Mouse (Mus musculus) embryo, embryonic 10.5 days (tissue): ENCODE measurements around the gene Sytl1.

Experiments used
- DNase-seq: peaks from one replicate; pipeline ENCODE4 v3.0.0-alpha.2; 2015; ENCODE audit warnings: low spot score

The Sytl1 gene

DNA sequence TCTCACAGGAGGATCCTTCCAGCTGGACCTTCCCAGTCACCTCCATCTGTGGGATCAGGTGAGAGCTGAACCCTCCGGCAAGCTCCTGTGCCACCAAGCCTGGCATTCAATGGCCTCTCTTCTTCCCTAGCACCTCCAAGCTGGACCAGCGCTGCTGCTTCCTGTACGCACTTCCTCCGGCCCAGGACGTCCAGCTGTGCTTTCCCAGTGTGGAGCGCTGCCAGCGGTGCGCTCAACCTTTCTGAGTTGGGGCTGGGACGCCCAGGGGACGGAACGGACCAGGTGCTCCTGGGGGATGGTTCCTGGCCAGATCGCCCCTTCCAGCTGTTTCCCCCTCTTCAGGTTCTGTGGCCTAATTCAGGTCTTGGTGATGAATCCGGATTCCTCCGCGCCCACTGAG, 15.8 kb downstream of the Sytl1 start:
- DNase-seq = no peak

DNA sequence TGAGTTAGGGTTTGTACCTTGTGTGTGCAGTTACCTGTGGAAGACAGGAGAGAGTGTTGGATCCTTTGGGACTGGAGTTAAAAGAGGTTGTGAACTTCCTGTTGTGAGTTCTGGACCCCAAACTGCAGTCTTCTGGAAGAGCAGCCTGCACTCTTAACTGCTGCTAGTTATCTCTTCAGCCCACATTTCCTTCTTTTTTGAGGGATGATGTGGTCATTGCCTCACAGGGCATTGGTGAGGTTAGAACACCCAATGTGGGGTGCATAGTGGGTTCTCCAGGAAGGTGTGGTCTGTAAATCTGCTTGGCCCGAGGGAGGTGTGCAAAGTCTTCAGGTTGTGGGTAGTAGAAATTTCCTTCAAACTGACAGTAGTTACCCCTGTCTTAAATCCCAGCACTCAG, 18.6 kb downstream of the Sytl1 start:
- no peak for DNase-seq

DNA sequence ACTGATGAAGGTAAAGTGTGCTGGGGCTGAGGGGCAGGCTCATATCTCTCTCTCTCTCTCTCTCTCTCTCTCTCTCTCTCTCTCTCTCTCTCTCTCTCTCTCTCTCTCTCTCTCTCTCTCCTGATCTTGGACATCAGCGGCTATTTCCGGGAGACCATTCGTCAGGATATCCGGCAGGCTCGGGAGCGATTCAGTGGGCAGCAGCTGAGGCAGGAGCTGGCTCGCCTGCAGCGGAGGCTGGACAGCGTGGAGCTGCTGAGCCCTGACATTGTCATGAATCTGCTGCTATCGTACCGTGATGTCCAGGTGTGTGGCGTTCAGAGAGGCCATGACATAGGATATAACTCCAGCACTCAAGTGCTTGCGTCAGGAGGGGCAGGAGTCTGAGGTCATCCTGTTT, 19.4 kb downstream of the Sytl1 start:
- DNase-seq = no peak

DNA sequence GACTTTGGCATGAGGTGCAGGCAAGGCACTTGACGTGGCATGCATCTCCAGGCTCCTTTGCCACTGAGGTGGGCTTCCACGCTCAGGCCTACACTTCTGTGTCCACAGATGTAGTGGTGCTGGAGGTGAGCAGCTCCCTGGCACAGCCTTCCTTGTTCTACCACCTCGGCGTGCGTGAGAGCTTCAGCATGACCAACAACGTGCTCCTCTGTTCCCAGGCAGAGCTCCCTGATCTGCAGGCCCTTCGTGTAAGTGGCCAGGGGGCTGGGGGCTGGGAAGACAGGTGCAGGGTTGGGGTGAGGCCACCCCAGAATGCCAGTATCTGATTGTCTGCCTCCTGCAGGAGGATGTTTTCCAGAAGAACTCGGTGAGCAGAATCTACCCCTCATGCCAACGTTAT, 20.2 kb downstream of the Sytl1 start:
- no peak for DNase-seq

DNA sequence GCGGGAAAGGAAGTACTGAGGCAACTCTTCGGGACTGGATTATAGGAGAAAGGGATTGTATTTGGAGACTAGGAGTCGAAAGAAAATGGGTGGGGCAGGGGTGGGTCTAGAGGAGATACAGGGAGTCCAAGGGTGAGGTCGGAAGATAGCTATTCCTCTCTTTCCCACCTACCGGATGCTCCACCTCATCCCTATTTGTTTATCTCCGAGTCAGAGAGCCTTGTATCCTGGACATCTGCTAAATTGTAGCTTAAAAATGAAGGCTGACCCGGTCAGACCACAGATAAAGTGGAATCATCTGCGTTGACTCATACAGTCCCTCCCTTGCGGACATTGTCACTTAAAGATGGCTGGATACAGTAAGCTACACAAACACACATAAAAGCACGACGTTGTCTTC, 21.0 kb downstream of the Sytl1 start:
- no peak for DNase-seq

DNA sequence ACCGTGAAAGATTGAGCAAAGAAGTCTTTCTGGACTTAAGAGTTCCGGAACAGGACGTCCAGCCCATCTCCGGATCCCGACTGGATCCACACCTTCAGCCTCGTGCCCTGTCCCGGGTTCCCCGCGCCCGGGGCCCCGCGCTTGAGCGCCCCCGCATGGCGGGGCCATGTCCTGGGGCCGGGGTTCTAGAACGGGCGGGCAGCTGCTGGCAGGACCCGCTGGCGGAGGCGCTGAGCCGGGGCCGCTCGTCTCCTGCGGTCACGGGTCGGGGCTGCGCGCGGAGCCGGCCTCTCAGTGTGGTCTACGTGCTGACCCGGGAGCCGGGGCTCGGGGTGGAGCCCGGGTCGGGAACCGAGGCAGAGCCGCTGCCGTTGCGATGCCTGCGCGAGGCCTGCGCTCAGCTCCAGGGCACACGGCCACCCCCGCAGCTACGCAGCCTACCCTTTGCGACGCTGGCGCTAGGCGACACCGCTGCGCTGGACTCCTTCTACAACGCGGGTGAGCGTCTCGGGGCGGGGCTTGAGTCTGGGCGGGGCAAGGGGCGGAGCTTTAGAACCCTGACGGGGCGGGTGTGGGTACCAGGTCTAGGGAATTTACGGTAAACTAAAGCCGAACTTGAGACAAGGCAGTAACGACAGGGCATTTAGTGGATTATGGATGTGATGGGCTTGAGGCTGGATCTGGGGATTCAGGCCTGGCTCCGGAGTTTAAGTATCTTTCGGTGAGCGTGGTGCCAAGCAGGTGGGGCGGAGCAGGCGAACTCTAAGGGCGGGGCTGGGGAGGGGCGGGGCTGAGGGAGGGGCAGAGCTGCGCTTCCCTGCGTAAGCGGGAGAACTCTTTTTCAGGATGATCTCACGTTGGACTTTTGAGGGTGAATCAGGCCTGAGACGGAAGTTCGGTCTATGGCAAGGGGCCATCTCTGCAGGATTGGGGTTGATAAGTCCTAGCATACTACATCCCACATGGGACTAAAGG, 21.7 kb downstream of the Sytl1 start:
- peak; percentile 95 for DNase-seq

DNA sequence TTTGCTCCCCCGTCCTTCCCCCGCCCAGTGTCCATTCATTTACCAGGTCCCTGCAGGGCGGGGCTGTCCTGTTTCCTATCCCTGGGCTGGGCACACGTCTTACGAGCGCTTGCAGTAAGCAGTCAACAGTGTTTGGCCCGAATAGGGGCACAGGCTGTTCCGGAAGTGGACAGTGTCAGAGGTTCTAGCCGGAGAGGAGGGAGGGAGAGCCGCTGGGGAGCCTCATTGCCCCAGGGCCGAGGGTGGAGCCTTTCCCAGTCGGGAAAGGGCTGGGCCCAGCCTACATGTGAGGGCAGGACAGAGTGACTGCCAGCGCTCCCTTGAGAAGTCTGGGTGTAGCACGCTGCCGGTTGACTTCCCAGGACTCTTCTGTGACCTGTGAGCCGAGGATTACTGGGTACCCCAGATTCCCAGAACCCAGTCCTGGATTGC, 22.4 kb downstream of the Sytl1 start, which contains the start of gene Map3k6:
Gene Map3k6 (plus strand): TSS at position 329 of the 432 bp plus-strand sequence.
- peak; percentile 57 for DNase-seq

DNA sequence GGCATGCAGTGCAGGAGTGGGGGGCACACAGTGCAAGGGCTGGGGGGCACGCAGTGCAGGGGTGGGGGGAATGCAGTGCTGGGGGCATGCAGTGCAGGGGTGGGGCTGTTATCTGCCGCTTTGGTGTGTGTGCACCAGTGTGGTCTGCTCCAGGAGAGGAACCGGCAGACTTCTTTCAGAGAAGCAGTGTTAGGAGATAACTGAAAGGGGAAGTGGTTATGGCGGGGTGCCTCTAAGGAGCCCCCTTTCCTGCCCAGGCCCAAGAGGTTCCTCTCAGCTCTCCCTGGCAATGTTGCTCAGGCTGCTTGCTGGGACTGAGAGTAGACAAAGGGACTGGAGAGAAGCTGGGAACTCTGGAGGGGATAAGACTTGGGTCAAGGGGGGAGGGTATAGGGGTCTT, 25.0 kb downstream of the Sytl1 start:
- DNase-seq = no peak

DNA sequence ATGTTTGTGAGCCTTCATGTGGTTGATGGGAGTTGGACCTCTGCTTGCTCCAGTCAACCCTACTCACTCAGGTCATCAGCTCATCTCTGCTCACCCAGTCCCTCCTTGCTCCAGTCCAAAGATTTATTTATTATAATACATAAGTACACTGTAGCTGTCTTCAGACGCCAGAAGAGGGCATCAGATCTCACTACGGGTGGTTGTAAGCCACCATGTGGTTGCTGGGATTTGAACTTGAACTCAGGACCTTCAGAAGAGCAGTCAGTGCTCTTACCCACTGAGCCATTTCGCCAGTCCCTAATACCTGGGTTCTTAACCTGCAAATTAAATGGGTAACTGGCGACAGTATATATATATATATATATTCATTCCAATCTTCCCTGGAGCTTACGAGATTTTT, 27.5 kb downstream of the Sytl1 start:
- no peak for DNase-seq

DNA sequence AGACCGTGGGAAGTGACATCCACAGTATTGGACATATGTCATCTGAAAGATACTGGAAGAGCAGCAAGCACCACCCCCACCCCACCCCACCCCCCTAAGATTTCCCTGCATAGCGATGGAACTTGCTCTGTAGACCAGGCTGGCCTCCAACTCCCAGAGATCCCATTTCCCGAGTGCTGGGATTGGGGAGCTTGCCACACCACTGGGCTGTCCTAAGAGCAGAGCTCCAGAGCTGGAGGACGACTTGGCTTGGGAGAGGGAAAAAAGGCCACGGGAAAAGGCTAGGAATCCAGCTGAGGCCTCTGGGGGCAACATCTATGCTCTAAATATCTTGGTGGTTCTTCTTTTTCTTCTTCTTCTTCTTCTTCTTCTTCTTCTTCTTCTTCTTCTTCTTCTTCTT, 28.1 kb downstream of the Sytl1 start:
- DNase-seq = no peak

DNA sequence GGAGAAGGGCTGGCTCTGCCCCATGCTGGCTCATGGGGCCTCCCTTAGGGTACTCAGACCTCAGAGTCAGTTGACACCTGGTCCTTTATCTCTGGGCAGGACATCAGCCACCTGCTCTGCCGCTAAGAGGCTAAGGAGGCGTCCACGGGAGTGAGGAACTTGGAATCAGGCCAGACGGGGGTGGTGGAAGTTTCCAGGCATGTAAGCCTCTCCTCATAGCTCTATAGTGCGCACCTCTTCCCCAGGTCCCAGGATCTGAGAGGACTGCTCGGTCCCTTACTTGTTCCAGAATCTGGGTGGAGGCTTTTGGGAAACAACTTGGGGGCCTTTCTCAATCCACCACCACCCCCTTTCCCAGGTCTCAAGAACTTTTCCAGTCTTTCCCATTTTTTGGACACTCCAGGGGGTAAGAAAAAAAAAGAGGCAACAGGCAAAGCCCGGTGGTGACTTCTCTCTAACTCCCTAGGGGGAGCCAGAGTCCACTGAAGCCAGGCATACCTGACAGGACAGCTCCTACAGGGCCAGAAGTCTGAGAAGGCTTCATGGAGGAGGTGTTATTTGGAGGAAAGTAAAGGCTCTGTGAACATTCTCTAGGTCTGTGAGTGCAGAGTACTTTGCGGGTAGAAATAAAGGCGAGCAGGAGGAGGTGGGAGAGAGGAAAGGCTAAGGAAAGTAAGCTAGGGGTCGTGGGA, 29.5 kb downstream of the Sytl1 start:
- peak; percentile 69 for DNase-seq

DNA sequence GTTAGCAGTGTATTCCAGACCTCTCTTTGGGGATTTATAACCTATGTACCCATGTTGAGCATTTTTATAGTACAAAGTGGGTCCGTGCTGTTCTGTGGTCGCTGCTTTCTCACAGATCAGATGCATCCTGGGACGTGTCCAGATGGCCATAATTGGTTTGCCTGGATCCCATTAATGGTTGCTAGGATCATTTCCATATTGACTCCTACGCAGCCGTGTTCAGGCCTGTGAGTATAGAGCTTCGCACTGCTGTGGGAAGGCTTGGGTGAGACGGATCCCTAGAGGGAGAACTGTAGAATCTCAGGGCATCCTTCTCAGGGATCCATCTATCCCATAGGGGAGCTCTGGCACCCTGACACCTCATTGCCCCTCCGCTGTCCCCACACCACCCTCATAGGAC, 33.3 kb downstream of the Sytl1 start:
- DNase-seq = no peak

DNA sequence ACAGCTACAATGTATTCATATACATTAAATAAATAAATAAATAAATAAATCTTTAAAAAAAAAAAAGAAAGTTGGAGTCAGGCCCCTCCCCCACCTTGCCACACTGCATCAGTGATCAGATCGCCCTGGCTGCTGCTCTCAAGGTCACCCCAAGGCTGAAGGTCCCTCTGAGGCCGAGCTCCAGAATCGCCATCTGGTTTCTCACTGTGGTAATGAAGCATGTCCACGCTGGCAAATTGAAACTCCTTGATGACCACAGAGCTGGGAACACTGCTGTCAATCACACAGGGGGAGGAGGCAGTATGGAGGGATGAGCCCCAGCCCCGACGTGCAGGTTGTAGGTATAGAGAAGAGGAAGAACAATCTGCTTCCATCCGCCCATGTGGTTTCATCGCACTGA, 35.3 kb downstream of the Sytl1 start:
- peak; percentile 55 for DNase-seq

DNA sequence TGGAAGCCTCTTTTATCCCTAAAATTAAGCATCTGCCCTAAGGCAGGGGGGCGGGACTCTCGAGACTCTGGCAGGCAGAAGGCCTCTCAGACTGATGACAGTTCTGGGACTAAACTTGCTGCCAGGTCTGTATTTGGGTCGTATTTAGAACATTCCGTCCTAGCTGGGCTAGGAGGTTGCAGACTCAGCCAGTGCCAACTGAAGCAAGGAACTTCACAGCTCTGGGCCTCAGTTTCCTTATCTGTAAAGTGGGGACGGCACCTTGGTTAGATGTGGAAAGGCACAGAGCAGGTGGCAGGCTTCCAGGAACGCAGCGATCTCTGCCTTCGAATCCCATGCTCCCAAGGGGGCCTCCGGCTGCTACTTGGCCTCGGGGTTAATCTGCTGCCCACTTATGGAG, 36.8 kb downstream of the Sytl1 start:
- DNase-seq = no peak

DNA sequence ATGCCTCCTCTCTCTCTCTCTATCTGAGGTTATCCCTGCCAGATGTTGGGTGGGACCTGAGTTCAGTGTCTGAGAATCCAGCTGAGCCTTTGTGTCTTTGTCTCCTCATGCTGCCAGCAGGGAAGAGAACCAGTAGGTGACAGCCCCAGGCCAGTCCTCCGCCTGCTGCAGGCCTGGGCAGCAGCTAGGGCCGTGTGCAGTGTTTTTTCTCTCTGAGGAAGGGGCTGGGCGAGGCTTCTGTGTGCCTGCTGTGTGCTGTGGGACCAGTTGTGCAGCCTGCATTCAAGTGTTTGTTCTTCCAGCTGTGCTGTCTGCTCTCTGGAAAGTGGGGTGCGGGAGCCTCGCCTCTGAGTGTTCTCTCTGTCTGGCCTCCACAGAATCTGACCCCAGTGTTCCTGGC, 39.0 kb downstream of the Sytl1 start:
- no peak for DNase-seq

DNA sequence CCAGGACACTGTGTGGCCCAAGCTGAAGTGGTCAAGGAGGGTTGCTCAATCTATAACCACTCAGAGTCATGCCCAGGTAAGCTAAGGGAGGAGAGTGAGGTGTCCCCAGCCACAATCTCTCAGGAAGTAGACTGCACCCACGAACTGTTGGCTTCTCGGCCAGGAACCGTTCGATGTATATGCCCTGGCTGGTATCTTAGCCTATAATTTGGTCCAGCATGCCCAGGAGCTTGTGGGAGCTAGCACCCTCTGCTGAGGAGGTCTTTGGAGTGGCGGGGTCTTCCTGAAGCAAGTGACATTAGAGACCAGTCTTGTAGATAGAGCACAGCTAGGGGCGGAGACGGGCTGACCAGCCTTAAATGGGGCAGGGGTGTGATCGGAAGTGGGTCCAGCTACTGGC, 41.2 kb downstream of the Sytl1 start:
- DNase-seq = no peak

DNA sequence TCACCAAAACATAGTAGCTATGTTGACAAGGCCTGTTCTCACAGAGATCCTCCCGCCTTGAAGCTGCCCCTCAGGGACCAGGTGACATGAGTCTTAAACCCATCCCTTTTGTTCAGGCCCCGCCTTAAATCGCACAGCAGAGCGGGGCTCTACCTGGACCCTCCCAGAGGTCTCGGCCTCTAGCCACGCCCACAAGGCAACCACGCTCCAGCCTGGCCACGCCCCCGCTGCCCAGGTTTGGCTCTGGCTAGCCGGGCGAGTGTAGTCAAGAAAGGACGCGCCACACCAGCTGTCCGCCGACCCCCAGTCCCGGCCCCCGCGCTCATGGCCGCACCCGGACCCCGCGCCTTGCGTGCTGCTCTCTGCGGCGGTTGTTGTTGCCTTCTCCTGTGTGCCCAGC, 42.3 kb downstream of the Sytl1 start:
- DNase-seq = peak; percentile 66

DNA sequence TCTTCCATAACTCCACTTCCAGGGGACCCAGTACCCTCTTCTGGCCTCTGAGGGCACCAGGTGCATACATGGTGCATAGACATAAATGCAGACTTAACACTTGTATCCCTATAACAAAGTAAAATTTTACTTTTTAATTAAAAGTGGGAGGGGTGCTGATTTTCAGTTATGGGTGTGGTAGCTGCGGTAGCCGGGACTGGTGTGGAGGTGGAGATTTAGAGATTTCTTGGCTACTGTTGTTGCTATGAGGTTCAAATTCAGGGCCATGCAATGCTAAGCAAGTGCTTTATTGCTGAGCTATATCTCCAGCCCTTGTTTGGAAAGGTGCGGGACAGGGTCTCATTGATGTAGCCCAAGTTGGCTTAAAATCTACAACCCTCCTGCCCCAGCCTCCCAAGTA, 44.2 kb downstream of the Sytl1 start:
- no peak for DNase-seq

DNA sequence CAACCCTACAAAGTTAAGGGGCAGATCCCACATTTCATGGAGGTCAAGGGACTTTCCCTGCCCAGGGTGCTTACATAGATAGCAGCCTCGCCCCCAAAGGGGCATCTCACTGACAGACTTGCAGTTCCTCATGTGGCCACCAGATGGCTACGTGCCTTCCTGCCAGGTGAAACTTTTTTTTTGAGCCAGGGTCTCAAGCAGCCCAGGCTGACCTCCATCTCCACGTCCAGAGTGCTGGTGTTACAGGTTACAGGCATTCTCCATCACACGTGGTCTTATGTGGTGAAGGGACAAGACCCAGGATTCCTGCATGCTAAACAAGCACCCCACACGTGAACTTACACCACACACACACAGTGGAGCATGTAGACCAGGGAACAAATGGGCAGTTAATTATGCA, 45.3 kb downstream of the Sytl1 start:
- peak; percentile 87 for DNase-seq

DNA sequence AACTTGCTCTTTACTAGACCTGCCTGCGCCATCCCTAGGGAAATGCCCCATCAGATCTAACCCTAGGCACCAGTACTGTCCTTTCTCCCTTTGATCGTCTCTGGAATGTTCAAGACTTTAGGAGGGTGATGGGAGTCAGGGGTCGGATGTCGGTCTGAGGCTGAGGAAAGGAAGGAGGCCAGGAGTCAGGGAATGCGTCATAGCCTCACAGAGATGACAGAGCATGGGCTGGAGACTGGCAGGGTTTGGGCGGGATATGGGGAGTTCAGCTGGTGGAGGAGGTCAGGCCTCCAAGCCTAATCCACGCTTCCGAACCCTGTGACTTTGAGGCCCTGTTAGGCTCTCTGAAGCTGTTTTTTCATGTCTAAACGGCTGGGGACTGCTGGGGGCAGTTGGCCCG, 49.3 kb downstream of the Sytl1 start:
- no peak for DNase-seq

DNA sequence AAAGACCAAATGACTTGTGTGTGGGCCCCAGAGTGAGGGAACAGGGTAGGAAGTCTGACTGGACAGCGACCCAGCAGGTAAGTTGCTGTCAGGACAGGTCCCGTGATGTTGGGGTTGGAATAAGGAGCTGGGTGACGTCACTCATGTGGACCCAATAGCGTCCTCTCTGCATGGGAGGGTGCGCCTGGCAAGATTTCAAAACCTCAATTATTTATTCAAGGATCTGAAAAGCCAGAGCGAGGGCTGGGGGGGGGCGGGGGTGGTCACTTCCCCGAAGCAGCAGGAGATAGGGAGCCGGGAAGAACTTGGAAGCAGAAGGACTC, 49.7 kb downstream of the Sytl1 start:
- DNase-seq = peak; percentile 44

DNA sequence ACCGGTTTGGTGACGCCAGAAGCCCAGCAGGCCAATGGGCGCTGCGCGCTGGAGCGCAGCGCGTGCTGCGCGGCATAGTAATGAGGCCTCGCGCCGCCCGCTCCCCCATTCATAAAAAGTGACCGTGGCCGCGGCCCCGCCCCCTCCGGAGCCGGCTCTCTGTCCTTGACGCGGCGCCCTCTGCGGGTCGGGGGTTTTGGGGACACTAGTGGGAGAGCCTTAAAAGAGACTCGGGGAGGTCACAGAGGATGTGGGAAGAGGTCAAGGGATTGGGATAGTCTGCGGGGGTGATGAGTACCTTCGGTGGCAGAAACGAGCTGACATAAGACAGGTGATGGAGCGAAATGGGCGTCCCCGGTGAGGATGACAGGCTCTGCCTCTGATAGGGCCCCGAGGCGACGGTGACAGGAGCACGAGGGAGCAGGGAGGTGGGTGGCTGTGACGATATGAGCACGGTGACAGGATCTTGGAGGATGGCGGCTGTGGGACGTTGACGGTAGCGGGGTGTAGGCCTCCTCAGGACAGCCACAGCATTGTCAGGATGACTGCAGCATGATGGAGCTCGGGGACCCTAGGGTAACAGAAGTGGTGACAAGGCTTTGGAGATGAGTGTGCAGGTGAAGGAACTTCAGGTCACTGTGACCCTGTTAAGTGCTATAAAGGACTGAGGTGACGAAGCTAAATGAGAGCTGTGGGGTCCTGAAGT, 50.2 kb downstream of the Sytl1 start:
- DNase-seq = peak; percentile 87
